Mouse (Mus musculus): ENCODE data around the gene Brix1.

Gene Brix1

GRCm38 (mm10) chr15:10460986-10461385, 24.8 kb downstream of the Brix1 start:
- DNase-seq (ENCODE audit: low spot score in 2 of 2) = peak in 1 of 2 experiments; percentile 26

GRCm38 (mm10) chr15:10447102-10447501, 38.6 kb downstream of the Brix1 start:
- DNase-seq (ENCODE audit: low spot score in 2 of 2) = no peak

- no peak for DNase-seq (ENCODE audit: low spot score in 2 of 2)
These were observed 43.5 kb downstream of the Brix1 start for GRCm38 (mm10) chr15:10442275-10442674.

GRCm38 (mm10) chr15:10441493-10441892, 44.3 kb downstream of the Brix1 start:
- no peak for DNase-seq (ENCODE audit: low spot score in 2 of 2)

DNA sequence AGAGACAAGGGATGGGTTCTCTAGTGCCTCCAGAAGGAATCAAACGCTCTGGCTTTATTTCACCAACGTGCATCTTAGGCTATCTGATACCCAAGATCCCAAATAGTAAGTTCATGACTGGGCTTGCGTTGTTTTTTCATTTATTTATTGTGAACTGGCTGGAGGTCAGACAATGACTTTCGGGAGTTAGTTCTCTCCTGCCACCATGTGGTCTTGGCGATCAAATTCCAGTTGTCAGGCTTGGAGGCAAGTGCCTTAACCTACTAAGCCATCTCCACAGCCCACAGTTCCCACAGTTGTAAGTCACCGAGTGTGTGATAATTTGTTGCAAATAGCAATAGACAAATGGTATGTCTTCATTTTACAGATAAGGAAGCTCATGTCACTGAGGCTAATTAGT, 45.8 kb downstream of the Brix1 start:
- DNase-seq (ENCODE audit: low spot score in 2 of 2) = no peak

GRCm38 (mm10) chr15:10436893-10437292, 48.9 kb downstream of the Brix1 start:
- DNase-seq (ENCODE audit: low spot score in 2 of 2) = no peak

DNA sequence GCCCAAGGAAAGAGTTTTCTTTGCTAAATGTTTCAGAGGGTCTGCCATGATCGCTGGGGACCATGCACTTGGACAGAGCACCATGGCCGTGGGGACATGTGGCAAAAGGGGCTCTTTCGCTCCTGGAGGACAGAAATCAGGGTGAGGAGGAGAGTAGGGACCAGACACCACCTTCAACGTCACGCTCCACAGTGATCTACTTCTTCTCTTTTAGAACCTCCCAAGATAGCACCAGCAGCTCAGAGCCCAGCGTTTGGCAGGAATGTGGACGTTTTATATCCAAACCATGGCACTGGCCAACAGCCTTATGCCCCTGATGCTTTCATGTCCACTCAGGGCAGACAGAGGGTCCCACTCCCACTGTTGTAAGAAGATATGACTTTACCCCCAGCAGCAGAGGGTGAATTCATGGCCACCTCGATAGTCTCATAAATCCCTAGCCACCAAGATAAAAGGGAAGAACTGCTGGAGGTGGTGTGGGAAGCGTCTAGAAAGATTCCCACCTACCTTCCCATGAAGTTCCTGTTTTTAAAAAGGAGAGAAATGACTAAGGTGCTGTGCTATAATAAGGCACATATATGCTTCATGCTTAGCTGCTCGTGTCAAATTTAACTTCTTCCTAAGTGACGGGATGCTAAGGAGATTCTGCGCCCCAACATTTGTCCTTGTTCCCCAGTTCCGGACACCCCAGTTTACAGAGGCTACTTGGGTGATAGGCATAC, 59.0 kb downstream of the Brix1 start:
- DNase-seq (ENCODE audit: low spot score in 2 of 2) = no peak

GRCm38 (mm10) chr15:10426124-10426523, 59.6 kb downstream of the Brix1 start:
- no peak for DNase-seq (ENCODE audit: low spot score in 2 of 2)
